Mouse (Mus musculus): ENCODE data around the gene Otos.

Otos gene

DNA sequence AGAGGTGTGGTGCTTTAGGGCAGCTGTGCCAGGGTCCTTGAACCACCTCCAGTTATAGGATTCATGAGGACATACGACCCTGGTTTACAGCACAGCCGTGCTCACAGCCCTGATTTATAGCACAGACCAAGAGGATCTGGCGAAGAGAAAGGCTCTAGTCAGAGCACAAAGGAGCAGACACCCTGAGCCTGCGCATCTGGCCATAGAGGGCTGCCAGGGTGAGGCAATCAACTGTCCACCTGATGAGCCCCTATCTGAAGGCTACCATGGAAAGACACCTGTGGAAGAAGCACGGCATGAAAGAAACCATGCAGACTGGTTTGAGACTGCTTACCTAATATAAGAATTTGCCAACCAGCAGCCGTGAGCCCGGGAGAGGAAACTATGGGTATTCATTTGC is 2.0 kb downstream of the Otos start:
- DNase-seq (ENCODE audit: low spot score in 2 of 2): no peak

DNA sequence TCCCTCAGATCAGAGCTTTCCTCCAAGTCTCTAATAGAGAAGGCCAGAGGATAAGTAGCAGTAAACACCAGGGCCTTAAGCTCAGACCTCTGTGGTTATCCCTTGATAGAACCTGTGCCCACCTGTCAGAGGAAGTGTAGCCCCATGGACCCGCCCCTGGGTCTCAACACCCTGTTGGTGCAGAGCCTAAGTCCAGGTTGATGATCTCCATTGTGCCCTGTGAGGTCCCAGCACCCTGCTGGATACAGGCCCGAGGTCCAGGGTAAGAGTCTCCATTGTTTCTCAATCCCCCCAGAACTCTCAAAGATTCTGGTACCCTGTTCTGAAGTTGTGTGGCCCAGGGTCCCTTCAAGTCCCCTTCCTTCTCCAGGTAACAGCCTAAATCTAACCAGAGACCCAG is 2.5 kb downstream of the Otos start:
- DNase-seq (ENCODE audit: low spot score in 2 of 2): no peak

DNA sequence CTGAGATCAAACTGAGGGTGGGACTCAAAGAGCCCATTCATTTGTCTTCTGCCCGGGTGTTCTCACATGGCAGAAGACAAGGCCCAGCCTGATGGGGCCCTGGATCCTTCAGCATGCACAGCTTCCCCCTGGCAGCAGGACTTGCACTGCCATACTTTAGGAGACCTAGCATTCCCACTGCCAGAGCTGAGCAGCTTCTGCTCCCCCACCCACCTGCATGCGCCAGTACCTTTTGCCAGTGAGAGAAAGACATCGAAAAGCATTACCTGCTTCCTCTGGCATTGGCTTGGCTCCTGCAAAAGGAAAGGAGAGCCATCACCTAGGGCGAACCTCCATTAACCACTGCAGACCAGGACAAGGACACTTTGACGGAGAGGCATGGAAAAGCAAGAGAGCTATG is 3.7 kb downstream of the Otos start:
- DNase-seq (ENCODE audit: low spot score in 2 of 2): no peak

DNA sequence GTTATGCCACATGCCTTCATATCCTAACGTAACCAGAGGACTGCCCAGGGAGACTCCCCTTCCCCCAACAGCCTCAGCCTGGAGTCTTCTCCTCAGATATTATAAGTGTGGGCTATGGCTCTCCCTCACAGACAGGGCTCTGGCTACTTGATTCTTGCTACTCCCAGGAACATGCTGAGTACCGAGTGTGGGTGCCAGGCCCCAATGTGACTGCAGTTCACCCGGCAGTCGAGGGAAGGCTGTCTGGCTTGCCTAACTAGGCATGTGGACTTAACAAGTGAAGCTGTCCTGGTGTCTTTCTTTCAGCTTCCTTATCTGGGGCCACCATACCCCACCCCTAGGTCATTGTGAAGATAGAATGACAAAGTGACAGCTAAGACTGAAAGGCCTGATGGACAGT is 5.0 kb downstream of the Otos start:
- no peak for DNase-seq (ENCODE audit: low spot score in 2 of 2)

DNA sequence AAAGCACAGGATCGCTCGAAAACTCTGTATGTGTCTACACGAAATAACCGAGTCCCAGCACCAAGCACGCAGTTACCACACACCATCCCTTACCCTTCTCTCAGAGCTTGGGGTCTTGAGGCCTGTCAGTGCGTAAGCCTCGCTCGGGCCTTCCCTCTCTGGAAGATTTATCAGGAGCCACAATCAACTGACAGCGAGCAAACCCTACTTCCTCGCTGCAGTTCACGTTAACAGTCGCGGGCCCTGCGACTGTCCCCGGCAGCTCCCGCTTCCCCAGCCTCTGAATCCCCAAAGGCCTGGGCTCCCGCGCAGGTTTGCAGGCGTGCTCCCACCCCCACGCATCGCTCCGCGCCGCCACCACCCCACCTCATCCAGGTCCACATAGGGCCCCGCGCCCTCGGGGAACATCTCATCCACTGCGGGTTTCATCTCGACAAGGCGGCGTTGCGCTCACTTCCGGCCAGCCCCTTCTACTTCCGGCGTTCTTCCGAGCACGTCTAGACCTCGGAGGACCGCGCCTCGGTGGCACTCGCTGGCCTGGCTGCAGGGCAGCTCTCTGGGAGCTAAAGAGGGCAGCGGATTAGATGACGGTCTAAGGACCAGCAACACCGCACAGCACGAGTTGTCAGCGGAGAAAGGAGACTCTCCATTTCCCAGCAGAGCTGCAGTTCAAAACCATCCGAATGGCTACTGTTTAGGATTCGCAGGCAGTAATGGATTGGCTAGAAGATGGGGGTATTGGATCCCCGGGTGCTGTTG is 6.9 kb downstream of the Otos start, which contains the start of gene Cops9:
Gene Cops9 (minus strand): TSS at position 472 of the 759 bp plus-strand sequence.
- peak; percentile 78 to 89 for DNase-seq (ENCODE audit: low spot score in 2 of 2)

DNA sequence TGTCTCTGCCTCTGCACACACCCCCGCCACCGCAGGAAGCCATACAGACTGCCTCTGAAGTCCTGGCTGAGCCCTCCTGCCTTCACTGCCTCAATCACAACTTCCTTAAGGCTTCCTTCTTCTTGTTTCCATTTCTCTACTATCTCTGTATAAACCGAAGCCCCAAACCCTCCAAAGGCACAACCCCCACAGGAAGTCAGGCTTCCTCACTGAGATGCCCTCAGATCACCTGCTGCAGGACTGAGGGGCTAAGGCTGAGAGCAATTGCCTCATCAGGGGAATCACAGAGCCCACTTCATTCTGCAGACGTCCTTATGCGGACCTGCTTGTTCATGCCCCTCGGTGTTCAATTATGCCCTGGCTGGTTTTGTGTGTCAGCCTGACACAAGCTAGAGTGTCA is 8.2 kb downstream of the Otos start:
- no peak for DNase-seq (ENCODE audit: low spot score in 2 of 2)

DNA sequence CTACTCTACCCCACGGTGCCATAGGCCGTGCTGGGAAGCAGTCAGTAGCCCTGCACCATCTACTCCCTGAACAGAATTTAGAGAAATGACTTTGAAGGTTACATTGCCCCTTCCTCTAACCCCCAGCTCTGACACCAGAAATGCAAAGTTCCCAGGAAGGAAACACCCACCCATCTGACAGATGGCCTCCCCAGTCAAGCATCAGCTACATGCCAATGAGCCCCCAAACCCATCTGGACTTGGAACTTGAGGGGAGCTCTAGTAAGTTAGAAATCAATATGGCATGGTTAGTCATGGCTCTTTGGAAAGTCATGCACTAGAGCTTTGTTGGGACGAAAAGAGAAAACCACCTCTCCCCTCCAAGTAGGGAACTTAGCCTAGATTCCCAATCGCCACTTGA is 9.9 kb downstream of the Otos start:
- no peak for DNase-seq (ENCODE audit: low spot score in 2 of 2)

DNA sequence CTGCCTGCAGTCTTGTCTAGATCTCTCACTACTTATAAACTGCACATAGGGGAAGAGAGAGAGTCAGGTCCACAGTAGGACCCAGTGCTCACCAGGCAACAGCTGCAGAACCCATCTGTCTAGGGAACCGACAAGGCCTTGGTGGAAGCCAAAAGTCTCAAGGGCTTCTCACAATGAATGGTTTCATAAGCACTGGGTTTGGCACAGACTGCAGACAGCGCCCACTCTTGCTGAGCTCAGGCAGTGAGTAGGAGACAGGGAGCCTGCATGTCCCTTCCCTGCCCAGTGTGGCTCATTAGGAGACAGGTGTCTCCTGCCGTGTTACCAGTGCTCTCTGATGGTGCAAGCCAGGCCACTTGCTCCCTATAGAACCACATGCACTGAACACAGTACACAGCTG is 10.5 kb downstream of the Otos start:
- no peak for DNase-seq (ENCODE audit: low spot score in 2 of 2)

DNA sequence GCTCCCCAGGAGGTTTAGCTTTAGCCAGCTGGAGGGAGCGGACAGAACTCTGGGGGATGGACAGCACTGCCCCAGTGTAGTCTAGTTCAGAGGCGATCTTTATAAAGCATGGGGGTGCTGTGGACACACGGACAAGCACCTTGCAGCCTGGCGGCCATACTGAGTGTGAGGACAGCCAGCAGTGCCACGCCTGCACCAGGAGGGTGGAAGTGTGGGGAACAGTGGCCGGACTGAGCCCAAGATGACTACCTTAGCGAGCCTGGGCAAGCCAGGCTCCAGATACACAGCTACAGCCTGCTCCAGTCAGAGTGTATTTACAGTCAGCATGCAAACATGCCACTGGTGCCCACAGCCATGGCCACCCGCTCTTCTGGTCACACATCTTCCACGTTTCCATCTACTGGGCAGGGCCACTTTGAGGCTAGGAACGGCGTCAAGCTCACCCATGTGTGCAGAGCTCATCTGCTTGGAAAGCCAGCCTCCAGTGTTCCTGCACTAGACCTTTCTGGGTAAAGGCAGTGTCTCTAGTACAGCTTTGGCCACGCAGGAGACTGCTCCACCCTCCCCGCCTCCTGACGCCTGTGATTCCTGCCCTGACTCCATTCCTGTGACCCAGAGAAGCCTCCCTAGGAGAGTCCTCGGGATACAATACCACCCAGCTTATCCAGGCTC is 11.0 kb downstream of the Otos start:
- DNase-seq (ENCODE audit: low spot score in 2 of 2): no peak

DNA sequence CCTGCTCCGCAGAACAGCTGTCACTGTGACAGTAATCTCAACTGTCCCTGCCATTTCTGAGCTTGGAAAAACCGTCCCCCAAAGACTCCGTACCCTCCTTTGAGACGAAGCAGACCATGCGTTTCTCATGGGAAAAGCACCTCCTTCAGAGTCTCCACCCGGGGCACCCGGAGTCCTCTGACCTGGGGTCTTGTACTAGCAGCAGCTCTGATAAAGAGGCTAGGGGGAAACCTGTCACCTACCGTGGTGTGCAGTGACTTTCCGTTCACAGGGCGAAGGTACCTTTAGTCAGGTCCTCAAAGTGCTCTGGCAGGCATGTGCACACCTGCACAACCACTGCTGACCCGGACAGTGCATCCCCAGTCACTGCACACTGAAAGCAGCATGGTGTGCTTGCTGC is 12.0 kb downstream of the Otos start:
- no peak for DNase-seq (ENCODE audit: low spot score in 2 of 2)

DNA sequence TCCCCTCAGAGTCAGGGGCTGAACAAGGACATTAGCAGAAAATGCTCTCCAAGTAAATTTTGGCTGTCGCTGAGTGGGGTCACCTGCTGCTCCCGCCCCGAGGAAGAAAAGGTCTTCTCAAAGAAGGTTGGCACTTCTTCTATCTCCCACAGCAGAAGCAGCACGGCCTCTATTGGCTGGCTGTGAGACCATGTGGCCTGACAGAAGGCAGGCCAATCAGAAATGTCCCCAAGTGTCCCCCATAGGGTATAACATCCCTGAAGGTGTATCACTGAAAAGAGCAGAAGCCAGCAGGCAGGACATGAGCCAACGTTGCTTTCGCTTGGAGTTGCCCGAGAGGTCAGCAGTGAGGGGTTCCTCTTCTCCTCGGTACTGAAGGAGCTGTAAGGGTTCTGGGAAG is 12.6 kb downstream of the Otos start:
- DNase-seq (ENCODE audit: low spot score in 2 of 2): no peak

DNA sequence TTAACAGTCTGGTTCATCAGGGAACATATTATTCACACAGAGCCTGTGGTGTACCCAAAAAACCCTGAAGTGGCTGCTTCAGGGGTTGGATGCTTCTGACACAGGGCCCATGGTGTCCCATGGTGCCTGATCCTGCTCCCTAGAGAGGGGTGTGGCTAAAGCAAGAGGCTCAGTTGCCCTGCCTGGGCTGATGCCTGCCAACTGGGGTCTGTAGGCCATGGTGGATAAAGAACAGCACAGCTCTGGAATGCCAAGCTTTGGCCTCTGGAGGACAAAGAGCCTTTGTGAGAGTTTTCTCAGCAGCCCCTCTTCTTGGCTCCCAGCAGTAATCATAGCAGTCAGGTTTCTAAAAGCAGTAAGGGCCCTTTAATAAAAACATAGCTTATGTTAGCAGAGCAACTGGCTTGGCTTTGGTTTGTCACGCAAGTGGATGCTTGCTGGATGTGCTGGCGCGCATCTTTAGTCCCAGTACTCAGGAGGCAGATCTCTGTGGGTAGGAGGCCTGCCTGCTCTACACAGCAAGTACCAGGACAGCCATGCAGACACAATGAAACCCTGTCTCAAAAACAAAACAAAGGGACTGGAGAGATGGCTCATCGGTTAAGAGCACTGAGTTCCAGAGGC is 13.6 kb downstream of the Otos start:
- no peak for DNase-seq (ENCODE audit: low spot score in 2 of 2)

DNA sequence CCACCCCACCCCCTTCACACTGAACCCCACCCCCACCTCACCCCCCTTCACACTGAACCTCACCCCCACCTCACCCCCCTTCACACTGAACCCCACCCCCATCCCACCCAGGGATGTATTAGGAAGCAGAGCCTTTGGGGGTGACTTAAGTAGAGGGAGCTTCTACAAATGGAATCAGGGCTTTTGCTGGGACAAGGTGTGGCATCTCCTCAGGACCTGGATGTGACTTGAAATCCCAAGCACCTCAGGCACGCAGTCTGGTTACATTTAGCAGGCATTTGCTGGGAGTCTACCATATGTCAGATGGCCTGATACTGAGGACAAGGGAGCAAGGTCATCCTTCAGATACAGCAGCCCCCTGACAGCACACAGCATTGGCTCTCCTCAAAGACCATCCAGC is 14.1 kb downstream of the Otos start:
- DNase-seq (ENCODE audit: low spot score in 2 of 2): no peak

DNA sequence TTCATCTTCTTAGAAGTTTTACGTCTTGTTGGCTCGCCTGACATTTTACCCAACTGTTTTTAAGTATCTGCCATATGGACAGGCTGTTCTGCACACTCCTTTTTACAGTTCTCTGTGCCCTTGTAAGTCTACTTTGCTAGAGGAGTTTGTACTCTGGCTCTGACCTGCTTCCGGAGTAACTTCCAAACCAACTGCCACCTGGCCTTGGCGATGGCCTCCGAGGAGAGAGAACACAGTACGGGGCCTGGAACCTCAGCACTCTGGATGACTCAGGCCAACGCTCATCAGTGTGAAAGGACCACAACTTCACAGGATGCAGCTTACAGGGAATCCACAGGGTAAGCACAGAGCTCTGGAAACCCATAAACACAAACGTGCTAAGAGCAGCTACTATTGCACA is 14.9 kb downstream of the Otos start:
- DNase-seq (ENCODE audit: low spot score in 2 of 2): no peak

DNA sequence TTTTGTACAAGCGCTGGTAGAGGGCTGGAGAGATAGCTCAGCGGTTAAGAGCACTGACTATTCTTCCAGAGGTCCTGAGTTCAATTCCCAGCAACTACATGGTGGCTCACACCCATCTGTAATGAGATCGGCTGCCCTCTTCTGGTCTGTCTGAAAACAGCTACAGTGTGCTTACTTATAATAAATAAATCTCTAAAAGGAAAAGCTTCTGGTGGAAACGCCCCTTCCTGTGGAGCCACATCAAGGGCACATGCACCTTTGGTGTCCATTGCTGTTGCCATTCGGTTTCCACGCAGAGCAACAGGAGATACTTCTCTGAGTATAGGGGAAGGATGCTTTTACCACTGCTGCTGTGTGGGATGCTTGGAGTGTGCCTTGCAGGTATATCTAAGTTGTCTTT is 15.7 kb downstream of the Otos start:
- peak in 1 of 2 experiments; percentile 16 for DNase-seq (ENCODE audit: low spot score in 2 of 2)

DNA sequence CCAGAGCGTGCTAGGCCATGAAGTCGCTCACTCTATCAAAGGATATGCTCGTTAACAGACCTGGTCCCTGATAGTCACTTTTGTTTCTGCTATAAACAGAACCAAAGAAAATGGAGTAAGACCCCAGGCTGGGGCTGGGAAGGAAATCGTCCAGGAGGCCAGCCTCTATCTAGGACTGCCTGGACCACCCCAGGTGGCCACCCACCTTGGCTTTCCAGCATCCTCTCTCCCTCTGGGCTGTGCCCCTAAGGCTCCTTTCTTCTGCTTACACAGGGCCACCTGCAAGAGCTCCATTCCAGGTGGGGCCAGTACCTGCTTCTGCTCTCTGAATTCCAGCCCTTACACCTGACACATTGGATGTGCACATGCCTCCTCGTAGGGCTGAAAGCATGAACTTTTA is 16.4 kb downstream of the Otos start:
- peak in 1 of 2 experiments; percentile 1 for DNase-seq (ENCODE audit: low spot score in 2 of 2)

DNA sequence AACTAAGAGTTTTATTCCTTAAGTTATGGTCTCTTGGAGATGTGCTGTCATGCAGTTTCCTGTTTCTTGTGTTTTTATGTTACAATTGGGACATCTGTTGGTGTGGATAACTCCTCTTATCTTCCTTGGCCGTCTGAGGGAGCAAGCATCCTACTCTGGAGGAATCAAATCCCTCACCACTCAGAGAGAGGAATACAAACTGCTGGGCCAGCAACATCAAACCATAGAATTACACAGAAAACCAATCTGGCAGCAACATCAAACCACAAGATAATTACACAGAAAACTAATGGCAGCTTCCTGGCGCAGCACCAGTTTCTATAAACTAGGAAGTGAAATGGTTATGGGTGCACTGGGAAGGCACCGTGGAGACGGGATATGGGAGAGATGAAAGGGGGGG is 20.4 kb downstream of the Otos start:
- DNase-seq (ENCODE audit: low spot score in 2 of 2): no peak

DNA sequence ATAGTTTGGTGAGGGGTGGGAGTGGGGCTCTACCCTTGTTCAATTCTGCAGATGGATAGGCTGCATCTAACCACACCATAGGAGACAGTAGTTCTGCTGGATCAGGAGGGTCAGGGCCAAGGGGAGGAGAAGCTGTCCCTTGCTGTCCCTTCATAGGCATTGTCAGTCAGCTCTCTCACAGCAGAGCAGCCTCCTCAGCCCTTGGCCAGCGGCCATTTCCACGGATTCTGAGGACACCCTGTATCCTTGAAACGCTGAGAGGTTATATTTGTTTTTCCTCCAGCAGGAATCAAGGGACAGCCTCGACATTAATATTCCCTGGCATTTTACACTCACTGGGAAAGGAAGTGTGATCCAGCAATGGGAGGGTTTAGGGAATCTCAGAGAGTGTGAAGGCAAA is 30.3 kb downstream of the Otos start:
- no peak for DNase-seq (ENCODE audit: low spot score in 2 of 2)

DNA sequence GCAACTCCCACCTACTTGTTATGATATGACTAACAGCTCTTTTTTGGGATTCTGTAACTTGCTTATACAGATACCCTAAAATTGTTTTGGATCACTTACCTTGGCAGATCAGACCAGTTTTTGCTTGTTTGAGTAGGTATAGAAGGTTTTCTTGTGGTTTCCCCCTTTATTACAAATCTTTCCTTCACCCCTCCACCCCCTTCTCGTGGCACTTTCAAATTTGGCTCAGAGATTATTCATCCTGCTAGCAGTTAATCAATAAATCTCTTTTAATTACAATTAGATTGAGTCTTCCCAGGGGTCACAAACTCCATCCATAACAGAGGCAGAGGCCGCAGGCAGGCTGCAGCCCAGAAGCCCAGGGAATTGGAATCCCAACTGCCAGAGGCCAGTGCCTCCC is 31.2 kb downstream of the Otos start, which contains the start of gene Olfr12:
Gene Olfr12 (plus strand): TSS at position 301 of the 400 bp plus-strand sequence.
- DNase-seq (ENCODE audit: low spot score in 2 of 2): no peak

DNA sequence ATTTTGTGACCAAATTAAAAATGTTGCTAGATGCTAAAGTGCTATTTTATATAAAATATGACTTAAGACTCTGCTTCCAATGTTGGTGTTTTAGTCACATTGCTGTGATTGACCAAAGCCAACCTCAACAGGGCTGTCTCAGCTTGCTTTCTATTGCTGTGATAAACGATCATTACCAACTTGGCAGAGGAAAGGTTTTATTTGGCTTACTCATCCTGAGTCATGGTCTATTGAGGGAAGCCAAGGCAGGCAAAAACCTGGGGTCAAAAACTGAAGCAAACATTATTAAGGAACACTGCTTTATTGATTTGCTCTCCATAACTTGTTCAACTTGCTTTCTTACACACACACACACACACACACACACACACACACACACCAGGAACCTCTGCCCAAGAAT is 32.6 kb downstream of the Otos start:
- DNase-seq (ENCODE audit: low spot score in 2 of 2): no peak

DNA sequence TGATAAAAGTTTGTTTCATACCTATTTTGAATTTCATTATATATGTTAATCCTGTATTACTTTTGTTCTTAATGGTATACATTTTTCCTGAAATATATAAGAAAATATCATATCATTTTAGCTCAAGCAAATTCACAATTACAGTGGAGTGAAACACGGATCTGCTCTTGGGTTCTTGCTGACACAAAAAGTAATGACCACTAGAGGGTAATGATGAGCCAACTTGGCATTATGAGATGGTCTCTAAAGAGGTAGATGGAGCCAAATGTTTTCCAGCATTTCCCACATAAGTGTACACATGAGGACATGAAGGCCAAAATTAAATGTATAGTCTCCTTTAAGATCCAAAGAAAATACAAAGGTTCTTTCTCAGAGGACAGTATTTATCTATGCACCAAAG is 34.1 kb downstream of the Otos start:
- no peak for DNase-seq (ENCODE audit: low spot score in 2 of 2)

DNA sequence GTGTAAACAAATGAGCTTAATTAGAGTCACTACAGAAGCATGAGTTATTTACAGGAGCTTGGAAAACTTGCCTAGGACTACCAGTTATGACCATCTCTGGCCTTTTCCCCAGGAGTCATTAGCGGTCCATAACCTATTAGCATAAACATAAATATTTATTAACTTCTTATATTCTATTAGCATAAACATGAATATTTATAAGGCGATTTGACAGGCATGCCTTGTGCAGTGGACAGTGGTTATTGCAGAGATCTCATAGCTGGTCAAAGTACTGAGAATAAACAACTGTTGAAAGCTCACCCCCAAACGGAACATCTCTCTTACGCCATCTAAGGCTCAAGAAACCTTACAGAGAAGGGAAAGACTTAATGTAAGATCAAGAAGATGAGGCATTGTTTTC is 35.5 kb downstream of the Otos start:
- DNase-seq (ENCODE audit: low spot score in 2 of 2): no peak

DNA sequence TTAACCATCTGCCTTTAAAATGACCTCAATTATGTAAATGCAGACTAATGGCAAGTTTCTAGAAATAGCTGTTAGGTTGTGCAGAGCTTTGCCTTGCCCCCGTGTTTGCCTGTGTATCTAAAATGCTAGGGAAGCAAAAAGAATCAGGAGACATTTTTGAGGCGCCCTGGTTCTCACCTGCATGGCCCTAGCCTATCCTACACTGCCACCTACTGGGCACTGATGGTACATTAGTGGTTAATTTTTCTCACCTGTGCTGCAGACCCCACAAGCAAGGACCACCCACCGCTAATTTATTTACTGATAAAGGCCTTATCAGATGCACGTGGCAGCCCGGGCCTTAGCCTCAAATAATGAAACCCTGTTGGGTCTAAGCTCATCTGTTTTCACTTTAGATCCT is 37.6 kb downstream of the Otos start:
- DNase-seq (ENCODE audit: low spot score in 2 of 2): peak; percentile 23 to 63

Data from spleen, postnatal 10 days (tissue).